Mouse (Mus musculus) left cerebral cortex, postnatal 4 days (tissue): Measurements from ENCODE around the gene Snx9. TPM values are rescaled to one million over a fixed set of nuclear protein-coding genes. Genes with fewer than 3 reads are reported as not detected.

Experiments used
- DNase-seq: peaks from one replicate; pipeline ENCODE4 v3.0.0-alpha.2; 2022
- intact Hi-C: fragments of 180-260 bp; cut with DNase I; formaldehyde crosslinking; loops from one replicate; pipeline ENCODE4 v1.15.1; 2025
- total RNA-seq, 2 experiments: library from RNA; stranded (reverse); gene quantifications; 2 replicates each; pipeline ENCODE4 v1.2.3; 2021

Gene Snx9
- total RNA-seq, 2 experiments from 2014 or later = 10.2 to 10.4 TPM

GRCm38 (mm10) chr17:5909681-5910080, 68.6 kb downstream of the Snx9 start:
- DNase-seq = no peak
- intact Hi-C loops = no loop called here

GRCm38 (mm10) chr17:5911591-5911990, 70.5 kb downstream of the Snx9 start:
- intact Hi-C loops = no loop called here
- DNase-seq = peak; percentile 53

GRCm38 (mm10) chr17:5912797-5913196, 71.7 kb downstream of the Snx9 start:
- DNase-seq = no peak
- intact Hi-C loops = no loop called here

GRCm38 (mm10) chr17:5914217-5914616, 73.1 kb downstream of the Snx9 start:
- intact Hi-C loops = no loop called here
- no peak for DNase-seq

- DNase-seq = no peak
- intact Hi-C loops = loop anchor here (5.0 to 10.0 kb wide), 2 partner anchors 125 to 487 kb away; no protein-coding TSS in a partner anchor
Observed at GRCm38 (mm10) chr17:5921954-5922353, 80.8 kb downstream of the Snx9 start.

GRCm38 (mm10) chr17:5923281-5923680, 82.2 kb downstream of the Snx9 start:
- intact Hi-C loops = loop anchor here (5.0 to 10.0 kb wide), 2 partner anchors 126 to 488 kb away; no protein-coding TSS in a partner anchor

GRCm38 (mm10) chr17:5924238-5924637, 83.1 kb downstream of the Snx9 start:
- DNase-seq = no peak

More at GRCm38 (mm10) chr17:5923281-5923680, 82.2 kb downstream of the Snx9 start:
- peak; percentile 41 for DNase-seq

GRCm38 (mm10) chr17:5926710-5927109, 85.6 kb downstream of the Snx9 start:
- no peak for DNase-seq
- intact Hi-C loops = loop anchor here (10.0 kb wide), 1 partner anchor 492 kb away; no protein-coding TSS in a partner anchor

More at GRCm38 (mm10) chr17:5924238-5924637, 83.1 kb downstream of the Snx9 start:
- intact Hi-C loops = loop anchor here (5.0 to 10.0 kb wide), 2 partner anchors 127 to 489 kb away; no protein-coding TSS in a partner anchor

GRCm38 (mm10) chr17:5929031-5929430, 87.9 kb downstream of the Snx9 start:
- DNase-seq = no peak
- intact Hi-C loops = loop anchor here (10.0 kb wide), 1 partner anchor 494 kb away; no protein-coding TSS in a partner anchor

- no peak for DNase-seq
- intact Hi-C loops = no loop called here
Observed at GRCm38 (mm10) chr17:5932161-5932560, 91.0 kb downstream of the Snx9 start.

- intact Hi-C loops = loop anchor here (5.0 kb wide), 1 partner anchor 83 kb away; no protein-coding TSS in a partner anchor
- peak; percentile 62 for DNase-seq
Observed at GRCm38 (mm10) chr17:5934554-5935324, 93.6 kb downstream of the Snx9 start.

- no peak for DNase-seq
- intact Hi-C loops = loop anchor here (5.0 kb wide), 1 partner anchor 82 kb away; no protein-coding TSS in a partner anchor
Observed at GRCm38 (mm10) chr17:5935680-5936079, 94.6 kb downstream of the Snx9 start.

- DNase-seq = no peak
- intact Hi-C loops = loop anchor here (5.0 kb wide), 1 partner anchor 81 kb away; no protein-coding TSS in a partner anchor
Observed at GRCm38 (mm10) chr17:5936276-5936675, 95.1 kb downstream of the Snx9 start.

GRCm38 (mm10) chr17:5937441-5937840, 96.3 kb downstream of the Snx9 start:
- intact Hi-C loops = loop anchor here (5.0 kb wide), 1 partner anchor 80 kb away; no protein-coding TSS in a partner anchor
- DNase-seq = no peak

- DNase-seq = no peak
Observed at GRCm38 (mm10) chr17:5939871-5940270, 98.7 kb downstream of the Snx9 start.

GRCm38 (mm10) chr17:5940792-5941191, 99.7 kb downstream of the Snx9 start:
- intact Hi-C loops = no loop called here
- peak; percentile 64 for DNase-seq

More at GRCm38 (mm10) chr17:5939871-5940270, 98.7 kb downstream of the Snx9 start:
- intact Hi-C loops = loop anchor here (5.0 kb wide), 1 partner anchor 77 kb away; no protein-coding TSS in a partner anchor

- intact Hi-C loops = no loop called here
- DNase-seq = peak; percentile 37
Observed at GRCm38 (mm10) chr17:5941230-5942043, 100.3 kb downstream of the Snx9 start, which contains the start of gene Synj2. Gene Synj2, plus strand, starts transcription at chr17:5941280.

- intact Hi-C loops = no loop called here
- no peak for DNase-seq
Observed at GRCm38 (mm10) chr17:5942156-5942555, 101.0 kb downstream of the Snx9 start.

GRCm38 (mm10) chr17:5943053-5943452, 101.9 kb downstream of the Snx9 start:
- intact Hi-C loops = no loop called here
- no peak for DNase-seq

GRCm38 (mm10) chr17:5947039-5947438, 105.9 kb downstream of the Snx9 start:
- no peak for DNase-seq
- intact Hi-C loops = no loop called here

- intact Hi-C loops = no loop called here
Observed at GRCm38 (mm10) chr17:5952455-5952854, 111.3 kb downstream of the Snx9 start.

More at GRCm38 (mm10) chr17:5952455-5952854, 111.3 kb downstream of the Snx9 start:
- no peak for DNase-seq
